Mouse (Mus musculus): ENCODE results near the gene Gosr2.

Gosr2 gene

DNA sequence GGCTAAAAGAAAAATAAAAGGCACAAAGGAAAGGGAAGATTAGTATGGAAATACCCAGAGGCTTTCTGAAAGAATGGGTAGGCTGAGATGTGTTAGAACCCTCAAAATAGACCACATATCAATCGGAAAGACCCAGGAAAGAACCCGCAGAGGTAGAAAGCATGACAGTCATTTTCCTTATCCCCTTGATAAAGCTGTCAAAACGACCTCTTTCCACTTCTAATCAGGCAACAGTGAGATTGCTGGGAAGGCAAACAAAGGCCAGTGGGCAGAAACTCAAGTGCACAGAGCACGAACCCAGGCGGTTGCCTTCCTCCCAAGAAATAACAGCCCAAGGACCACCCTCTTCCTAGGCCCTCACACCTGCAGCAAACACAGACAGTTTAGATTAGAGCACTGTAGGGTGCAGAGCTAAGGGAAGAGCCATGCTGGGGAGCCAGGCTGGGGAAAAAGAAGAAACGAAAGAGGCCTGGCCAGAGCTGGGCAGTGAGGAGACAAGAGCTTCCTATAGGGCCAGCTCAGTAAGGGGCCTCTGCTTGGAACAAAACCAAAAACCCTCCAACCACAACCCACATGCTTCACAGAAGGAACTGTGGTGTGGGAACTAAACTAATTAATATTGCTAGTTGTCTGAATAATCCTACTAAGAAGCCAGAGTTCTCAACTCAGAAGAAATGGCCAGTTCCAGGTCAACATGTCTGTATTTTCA, 9.3 kb downstream of the Gosr2 start:
- no peak for DNase-seq

GRCm38 (mm10) chr11:103686706-103687105, 11.0 kb downstream of the Gosr2 start:
- DNase-seq, result no peak

DNA sequence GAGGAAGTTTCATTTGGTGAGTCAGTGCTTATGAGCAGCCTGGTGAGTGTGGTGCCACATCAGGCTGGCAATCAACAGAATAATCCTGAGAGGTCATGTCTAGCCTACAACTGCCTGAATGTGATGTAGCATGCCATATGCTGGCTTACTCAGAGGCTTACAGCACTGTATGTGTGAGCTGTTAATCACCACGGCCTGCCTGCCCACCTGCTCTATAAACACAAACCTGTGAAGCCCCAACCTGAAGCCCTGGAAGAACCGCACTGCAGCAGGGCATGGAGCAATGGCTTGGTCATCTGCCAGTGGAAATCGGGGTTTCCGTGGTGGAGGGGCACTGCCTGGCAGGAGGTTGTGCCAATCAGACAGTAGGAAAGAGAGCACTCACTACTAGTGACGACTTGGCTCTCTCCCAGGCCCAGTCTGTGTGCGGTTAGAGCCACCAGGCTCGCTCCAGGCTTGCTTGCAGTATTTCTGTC, 12.4 kb downstream of the Gosr2 start:
- no peak for DNase-seq

DNA sequence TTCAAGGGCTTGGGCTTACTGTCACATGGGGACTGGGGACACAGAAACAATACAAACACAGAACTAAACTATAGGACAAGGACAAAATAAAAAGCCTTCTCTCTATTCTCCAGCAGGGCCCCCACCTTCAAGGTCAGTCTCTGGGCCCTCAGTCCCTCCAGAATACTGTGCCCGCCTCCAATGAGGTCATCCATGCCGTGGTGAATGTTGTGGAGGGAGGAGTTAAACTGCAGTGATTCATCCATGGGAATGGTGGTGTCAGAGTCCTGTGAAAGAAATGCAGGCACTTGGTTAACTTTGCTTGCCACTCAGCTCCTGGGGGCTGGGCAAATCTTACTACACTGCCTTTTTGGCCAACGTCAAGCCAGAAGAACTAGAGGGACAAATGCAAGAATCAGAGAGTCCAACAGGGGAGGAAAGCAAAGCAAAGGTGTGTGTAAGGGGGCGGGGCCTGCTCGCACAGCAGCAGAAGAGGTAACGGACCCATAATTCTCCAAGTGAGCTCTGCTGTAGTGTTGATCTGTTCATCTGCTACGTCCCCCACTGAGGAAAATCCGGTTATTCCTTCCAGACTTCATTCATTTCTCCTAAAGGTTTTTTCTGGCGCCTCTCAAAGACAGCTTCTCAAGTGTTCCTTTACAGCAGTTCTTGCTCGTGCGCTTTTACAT, 13.9 kb downstream of the Gosr2 start:
- DNase-seq, result no peak

DNA sequence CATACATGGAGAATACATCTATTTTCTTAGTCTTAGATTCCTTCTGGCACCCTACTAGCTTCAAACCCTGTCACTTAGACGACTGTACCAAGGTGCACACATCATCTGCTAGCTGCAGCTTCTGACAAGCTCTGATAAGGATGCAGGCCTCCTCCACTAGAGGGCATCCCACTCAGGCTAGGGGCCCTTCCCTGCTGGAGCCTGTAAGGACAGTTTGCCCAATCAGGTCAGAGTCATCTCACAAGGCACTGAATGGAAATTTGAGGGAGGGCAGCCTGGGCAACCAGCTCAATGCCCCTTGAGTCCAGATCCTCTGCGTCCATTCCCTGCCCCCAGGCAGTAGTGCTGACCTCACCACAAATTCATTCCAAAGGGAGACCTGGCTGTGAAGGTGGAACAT, 20.7 kb downstream of the Gosr2 start:
- DNase-seq, result peak; percentile 18 to 43

DNA sequence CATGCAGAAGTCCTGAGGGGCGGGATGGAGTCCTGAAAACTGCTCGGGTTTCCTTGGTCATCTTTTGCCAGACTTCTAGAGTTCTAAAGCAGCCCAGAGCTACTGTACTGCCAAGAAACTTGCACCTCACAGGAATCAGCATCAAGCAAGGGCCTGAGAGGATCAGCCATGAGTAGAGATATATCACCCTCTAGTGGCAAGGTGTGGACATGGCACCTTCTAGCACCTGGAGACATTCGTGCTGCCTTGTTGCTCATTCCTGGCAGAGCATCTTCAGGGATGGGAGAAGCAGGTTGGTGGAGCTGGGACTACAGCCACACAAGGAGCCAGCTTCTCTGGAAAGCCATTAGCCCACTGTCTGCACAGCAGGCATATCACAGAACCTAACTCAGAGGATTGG, 22.1 kb downstream of the Gosr2 start:
- peak; percentile 29 to 48 for DNase-seq

- no peak for DNase-seq
These were observed 30.7 kb downstream of the Gosr2 start for GRCm38 (mm10) chr11:103666907-103667426.

DNA sequence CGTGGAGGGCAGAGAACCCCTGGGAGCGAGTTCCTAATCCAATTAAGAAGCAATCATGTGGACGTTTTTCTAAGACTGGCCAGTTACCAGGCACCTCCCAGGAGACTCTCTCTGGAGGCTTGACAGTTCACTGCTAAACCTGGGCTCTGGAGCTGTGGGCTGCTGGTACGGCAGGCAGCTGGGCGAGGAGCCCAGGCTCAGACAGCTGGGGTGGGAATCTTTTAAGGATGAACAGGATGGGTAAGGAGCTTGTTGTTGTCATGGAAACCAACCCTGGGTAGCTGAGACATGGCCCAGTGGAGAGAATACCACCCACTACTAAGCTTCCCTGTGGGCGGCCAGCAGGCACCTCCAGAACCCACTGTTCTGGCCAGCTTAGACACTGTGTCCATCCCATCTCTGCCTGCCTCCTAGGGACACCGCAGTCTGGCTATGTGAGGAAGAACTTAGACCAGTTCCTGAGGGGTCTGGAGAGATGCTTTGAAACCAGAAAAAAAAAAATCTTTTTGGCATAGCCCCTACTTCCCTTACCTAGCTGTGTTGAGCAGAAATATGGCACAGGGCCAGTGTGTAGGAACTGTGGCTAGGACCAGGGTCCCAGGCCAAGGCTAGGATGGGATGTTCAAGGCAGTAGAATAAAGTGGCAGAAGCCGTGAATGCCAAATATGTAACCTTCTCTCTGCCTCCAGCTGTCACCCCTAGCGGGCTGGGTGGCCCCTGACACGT, 31.4 kb downstream of the Gosr2 start:
- DNase-seq, result no peak

DNA sequence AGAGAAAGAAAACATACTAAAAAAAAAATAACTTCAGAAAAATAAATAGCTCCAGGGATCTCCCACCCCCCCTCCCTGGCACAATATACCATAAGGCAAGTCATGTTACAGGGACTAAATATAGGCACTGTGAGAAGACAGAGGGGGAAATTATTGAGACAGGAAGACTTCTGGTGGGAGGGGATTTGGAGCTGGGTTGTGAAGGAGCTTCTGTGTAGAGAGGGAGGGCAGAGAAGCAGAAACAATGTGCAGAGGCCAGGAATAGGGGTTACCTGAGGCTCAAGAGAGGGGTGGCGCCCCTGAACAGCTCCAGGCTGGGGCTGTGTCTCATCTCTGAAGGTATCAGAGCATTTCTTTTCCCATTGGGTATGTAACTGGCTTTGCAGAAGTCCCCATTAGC, 32.0 kb downstream of the Gosr2 start:
- DNase-seq, result no peak

DNA sequence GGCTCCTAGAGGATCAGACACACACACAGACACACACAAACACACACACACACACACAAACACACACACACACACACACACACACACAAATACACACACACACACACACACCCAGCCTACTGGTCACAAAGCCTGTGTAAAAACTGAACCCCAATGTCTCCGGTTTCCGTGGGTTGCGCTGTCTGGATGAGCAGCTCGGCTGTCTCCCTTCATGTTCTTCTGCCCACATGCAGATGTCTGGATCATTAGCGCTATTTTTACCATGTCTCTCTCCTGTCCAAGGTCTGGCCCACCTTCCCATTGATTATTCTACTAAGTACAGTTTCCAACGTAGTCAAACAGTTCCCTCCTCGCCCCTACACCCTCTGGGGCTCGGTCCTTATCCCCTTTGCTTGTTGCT, 34.6 kb downstream of the Gosr2 start:
- no peak for DNase-seq

- DNase-seq, result no peak
These were observed 35.2 kb downstream of the Gosr2 start for GRCm38 (mm10) chr11:103662546-103662945.

DNA sequence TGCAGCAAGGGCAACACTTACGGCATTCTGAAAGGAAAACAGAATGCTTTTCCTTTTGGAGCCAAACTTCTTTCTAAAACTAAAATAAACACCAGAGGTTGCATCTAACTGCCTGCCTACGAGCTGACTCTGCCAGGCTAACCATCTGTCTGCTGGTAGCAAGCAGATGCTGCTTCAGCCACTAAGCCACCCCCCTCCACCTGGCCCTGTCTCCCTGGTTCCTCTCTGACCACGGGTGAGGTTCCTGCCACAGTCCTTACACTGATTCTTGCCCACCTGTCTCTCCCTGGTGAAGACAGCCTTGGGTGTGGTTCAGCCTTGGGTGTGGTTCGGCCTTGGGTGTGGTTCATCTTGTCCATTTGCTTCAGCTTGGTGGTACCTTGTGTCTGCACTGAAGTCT, 35.8 kb downstream of the Gosr2 start:
- DNase-seq, result no peak

- no peak for DNase-seq
These were observed 39.5 kb downstream of the Gosr2 start for GRCm38 (mm10) chr11:103658189-103658588.

- DNase-seq, result no peak
These were observed 41.2 kb downstream of the Gosr2 start for GRCm38 (mm10) chr11:103656520-103656919.

DNA sequence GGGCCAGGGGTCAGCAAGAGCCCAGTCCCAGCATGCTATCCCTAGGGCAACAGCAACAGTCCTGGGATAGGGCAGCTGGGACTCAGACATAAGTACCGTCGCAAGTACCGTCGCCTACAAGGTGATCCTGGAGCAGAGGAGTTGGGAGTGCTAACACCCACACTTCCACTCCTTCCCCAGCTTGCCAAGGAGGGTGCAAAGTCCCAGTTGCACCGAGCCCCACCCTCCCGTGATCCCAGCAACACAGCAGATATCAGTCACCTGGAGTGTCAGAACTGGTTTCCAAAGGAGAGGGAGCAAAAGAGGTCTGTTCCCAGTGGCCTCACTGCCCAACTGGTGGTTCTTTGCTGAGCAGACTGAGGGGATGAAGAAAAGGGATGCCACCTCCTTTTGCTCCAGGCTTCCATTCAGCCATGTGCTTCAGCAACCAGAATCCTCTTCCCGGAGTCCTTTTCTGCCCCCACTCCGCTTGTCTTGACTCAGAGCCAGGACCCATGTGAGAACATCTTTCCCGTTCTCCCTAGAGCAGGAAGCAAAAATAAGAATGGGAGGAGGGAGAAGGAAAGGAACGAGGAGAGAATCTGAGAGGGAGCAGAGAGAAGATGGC, 44.2 kb downstream of the Gosr2 start:
- DNase-seq, result no peak

DNA sequence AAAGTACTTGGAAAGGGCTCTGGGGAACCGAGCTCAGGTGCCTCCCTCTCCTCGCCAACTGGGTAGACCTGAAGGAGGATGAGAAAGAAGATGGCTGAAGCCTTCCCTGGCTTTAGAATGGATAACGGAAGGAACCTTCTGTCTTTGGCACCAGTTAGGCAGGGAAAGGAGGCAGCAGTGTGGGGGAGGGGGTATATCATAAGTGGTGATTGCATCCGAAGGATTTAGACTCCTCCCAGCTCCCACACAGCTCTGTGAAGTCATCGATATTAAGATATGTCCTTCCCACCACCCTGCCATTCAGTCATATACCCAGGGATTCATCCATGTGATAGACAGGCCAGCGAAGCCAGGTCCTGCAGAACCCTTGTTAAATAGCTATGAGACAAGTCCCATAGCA, 46.3 kb downstream of the Gosr2 start:
- DNase-seq, result no peak

GRCm38 (mm10) chr11:103649983-103650493, 47.7 kb downstream of the Gosr2 start:
- no peak for DNase-seq

- peak in 1 of 2 experiments; percentile 13 for DNase-seq
These were observed 48.3 kb downstream of the Gosr2 start, which contains the start of gene Rprml for GRCm38 (mm10) chr11:103649301-103649982. Rprml (plus strand) TSS chr11:103649570.

- no peak for DNase-seq
These were observed 49.0 kb downstream of the Gosr2 start for GRCm38 (mm10) chr11:103648656-103649055.

GRCm38 (mm10) chr11:103647921-103648620, 49.6 kb downstream of the Gosr2 start:
- peak; percentile 23 to 46 for DNase-seq

- DNase-seq, result no peak
These were observed 51.4 kb downstream of the Gosr2 start for GRCm38 (mm10) chr11:103646301-103646700.
